Mouse (Mus musculus) liver, adult 2 months (tissue): ENCODE results near the gene Dcaf11. TPM values are rescaled to one million over a fixed set of nuclear protein-coding genes. Genes with fewer than 3 reads are reported as not detected.

ENCODE experiments used
- DNase-seq: peaks from one replicate; pipeline ENCODE4 v3.0.0-alpha.2; 2011; ENCODE audit warnings: low read depth, low spot score; ENCODE audit errors: extremely low read depth
- H3K27ac ChIP-seq: fragments of 200-500 bp; replicated peaks from 2 replicates; pipeline ENCODE4 v1.5.1; 2012; ENCODE audit warnings: low read depth, mild to moderate bottlenecking, control low read depth, inconsistent platforms, low read length; ENCODE audit not compliant: insufficient read depth
- H3K27me3 ChIP-seq: fragments of 200-500 bp; 2 replicates; pipeline ENCODE4 v1.6.1; 2012; ENCODE audit warnings: mild to moderate bottlenecking, moderate library complexity, low read length, inconsistent platforms; ENCODE audit not compliant: control insufficient read depth, insufficient read depth
- H3K36me3 ChIP-seq: fragments of 200-500 bp; 2 replicates; pipeline ENCODE4 v1.6.1; 2012; ENCODE audit warnings: low read length, inconsistent platforms; ENCODE audit not compliant: control insufficient read depth, insufficient read depth
- H3K4me1 ChIP-seq: fragments of 200-500 bp; 2 replicates; pipeline ENCODE4 v1.6.1; 2011; ENCODE audit warnings: low read length; ENCODE audit not compliant: control insufficient read depth, insufficient read depth
- H3K4me3 ChIP-seq: fragments of 200-500 bp; 2 replicates; pipeline ENCODE4 v1.5.1; 2011; ENCODE audit warnings: low read depth, mild to moderate bottlenecking, control low read depth, low read length, moderate library complexity; ENCODE audit not compliant: insufficient read depth
- H3K79me2 ChIP-seq: fragments of 200-500 bp; 2 replicates; pipeline ENCODE4 v1.6.1; 2012; ENCODE audit warnings: inconsistent platforms, mild to moderate bottlenecking, low read length, moderate library complexity; ENCODE audit not compliant: control insufficient read depth, insufficient read depth
- H3K9ac ChIP-seq: fragments of 200-500 bp; 2 replicates; pipeline ENCODE4 v1.6.1; 2012; ENCODE audit warnings: low read depth, mild to moderate bottlenecking, control low read depth, inconsistent platforms, low read length
- CTCF ChIP-seq: fragments of 200-500 bp; IDR thresholded peaks from 2 replicates; pipeline ENCODE4 v1.5.1; 2011; ENCODE audit warnings: low read depth, low read length, control low read depth
- POLR2A ChIP-seq: fragments of 200-500 bp; IDR thresholded peaks from 2 replicates; pipeline ENCODE4 v1.6.1; 2011; ENCODE audit warnings: low read length, control low read depth; ENCODE audit not compliant: insufficient read depth; ENCODE audit errors: extremely low read depth
- WGBS: fragments of 180-500 bp; shearing (Covaris S2); methylation state at CpG from one replicate; pipeline ENCODE4 v1.1.7; 2018; 5-methylcytosine and 5-hydroxymethylcytosine counted together
- polyA plus RNA-seq: library from polyadenylated mRNA; depleted of rRNA; stranded (reverse); fragments of >200 nt; gene quantifications from 2 replicates; pipeline ENCODE4 v1.2.3, GENCODE M21; 2012
- total RNA-seq: library from RNA; depleted of rRNA; stranded (reverse); fragments of >200 nt; gene quantifications from 2 replicates; pipeline ENCODE4 v1.2.3, GENCODE M21; 2014

Dcaf11 gene
- total and polyA plus RNA-seq, 2 experiments = 263 to 305 TPM

- Histone ChIP-seq H3K4me3 (no peak overlapping the region), H3K27me3 (no peaks in the 10 kb centered on the region), H3K27ac (peak overlapping the region; percentile 87), H3K9ac (peak overlapping the region; percentile 16; the same call in 1 of the 2 replicates), H3K4me1 (peaks cover 10% of the 10 kb centered on the region), H3K79me2 (peaks cover 14% of the 10 kb centered on the region), H3K36me3 (no peaks in the 10 kb centered on the region)
- WGBS = 71% methylated on average over 3 of the region's 3 CpGs
- no peak for TF ChIP-seq CTCF
- DNase-seq = no peak
These were observed 2.2 kb upstream of the Dcaf11 start for GRCm38 (mm10) chr14:55557587-55557986.

- H3K79me2 ChIP-seq = peaks cover 16% of the 10 kb centered on the region
- WGBS = 49% methylated on average over 6 of the region's 6 CpGs
- no peak for DNase-seq
- peaks cover 13% of the 10 kb centered on the region for H3K4me1 ChIP-seq
- H3K4me3 ChIP-seq = peak overlapping the region; percentile 81; the same call in 1 of the 2 replicates
- H3K9ac ChIP-seq = no peak overlapping the region
- H3K27ac ChIP-seq = no peak overlapping the region
- TF ChIP-seq POLR2A (no peak), CTCF (no peak)
- H3K36me3 ChIP-seq = peaks cover 9% of the 10 kb centered on the region
- H3K27me3 ChIP-seq = no peaks in the 10 kb centered on the region
These were observed 912 bp upstream of the Dcaf11 start for GRCm38 (mm10) chr14:55558740-55559448.

GRCm38 (mm10) chr14:55560202-55561073 lies 632 bp downstream of the Dcaf11 start, which contains the start of gene A730061H03Rik:
TSS of gene A730061H03Rik (minus strand) at chr14:55560406.
- DNase-seq = peak; percentile 99
- Histone ChIP-seq H3K27ac (peak within 1 kb of the TSS; percentile 98), H3K27me3 (no peaks in the 10 kb centered on the region), H3K4me3 (peak within 1 kb of the TSS; percentile 81), H3K36me3 (peaks cover 25% of the 10 kb centered on the region), H3K9ac (peak within 1 kb of the TSS; percentile 91), H3K4me1 (peaks cover 13% of the 10 kb centered on the region), H3K79me2 (peaks cover 16% of the 10 kb centered on the region)
- TF ChIP-seq CTCF (no peak), POLR2A (0 out of 2 replicates have a peak, but pooled peaks have one; percentile 20)
- WGBS = under 1% methylated on average over 51 of the region's 51 CpGs

- WGBS = 34% methylated on average over 10 of the region's 10 CpGs
- DNase-seq = no peak
- H3K9ac ChIP-seq = peak overlapping the region; percentile 91
- peaks cover 16% of the 10 kb centered on the region for H3K79me2 ChIP-seq
- no peak for TF ChIP-seq POLR2A
- TF ChIP-seq CTCF = no peak
- peak overlapping the region; percentile 72 for H3K4me3 ChIP-seq
- peaks cover 21% of the 10 kb centered on the region for H3K4me1 ChIP-seq
- H3K27me3 ChIP-seq = no peaks in the 10 kb centered on the region
- H3K27ac ChIP-seq = peak overlapping the region; percentile 97
- H3K36me3 ChIP-seq = peaks cover 36% of the 10 kb centered on the region
These were observed 2.1 kb downstream of the Dcaf11 start for GRCm38 (mm10) chr14:55561860-55562259.

GRCm38 (mm10) chr14:55563249-55563648 lies 3.4 kb downstream of the Dcaf11 start:
- DNase-seq = no peak
- Histone ChIP-seq H3K36me3 (peaks cover 45% of the 10 kb centered on the region), H3K4me1 (peaks cover 24% of the 10 kb centered on the region), H3K79me2 (peaks cover 16% of the 10 kb centered on the region), H3K27ac (no peak overlapping the region), H3K4me3 (no peak overlapping the region), H3K27me3 (no peaks in the 10 kb centered on the region), H3K9ac (no peak overlapping the region)
- 83% methylated on average over 11 of the region's 11 CpGs for WGBS
- TF ChIP-seq POLR2A (no peak), CTCF (no peak)
